Mouse (Mus musculus) thymus, postnatal 10 days (tissue): ENCODE results near the gene Trp53rkb.

ENCODE experiments used
- DNase-seq, 2 experiments: peaks; one replicate each; pipeline ENCODE4 v3.0.0; 2021; ENCODE audit warnings: low spot score in 2 of 2

The Trp53rkb gene

GRCm38 (mm10) chr2:166834091-166834490, 41.8 kb downstream of the Trp53rkb start:
- DNase-seq: no peak

- DNase-seq: no peak
Observed at GRCm38 (mm10) chr2:166834796-166835195, 42.5 kb downstream of the Trp53rkb start.

- no peak for DNase-seq
Observed at GRCm38 (mm10) chr2:166835581-166835980, 43.2 kb downstream of the Trp53rkb start.

GRCm38 (mm10) chr2:166841813-166842212, 49.5 kb downstream of the Trp53rkb start:
- DNase-seq: no peak
